Mouse (Mus musculus): ENCODE measurements around the gene Carmil3. TPM values are rescaled to one million over a fixed set of nuclear protein-coding genes. Genes with fewer than 3 reads are reported as not detected.
A peak's percentile ranks its signal among the peaks of the same experiment; 100 is the strongest.

Carmil3 gene
- total RNA-seq, 2 experiments from 2014 or later = 48.6 to 55.8 TPM

DNA sequence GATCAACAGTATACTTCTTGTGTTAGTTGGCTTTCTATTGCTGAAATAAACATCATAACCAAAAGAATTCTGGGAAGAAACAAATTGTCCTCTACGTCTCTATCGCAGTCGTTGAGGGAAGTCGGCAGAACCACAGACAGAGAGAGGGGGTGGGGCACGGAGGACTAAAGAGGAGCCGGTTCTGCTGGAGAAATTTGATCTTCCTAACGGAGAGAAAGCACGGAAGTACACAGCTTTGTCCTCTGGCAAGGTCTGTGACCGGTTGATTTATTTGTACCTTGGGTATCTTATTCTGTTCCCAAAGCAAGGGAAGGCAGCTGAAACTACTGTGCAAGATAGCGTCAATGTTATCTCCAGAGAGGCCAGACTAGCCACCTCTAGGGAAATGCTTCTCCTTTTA, 19.6 kb upstream of the Carmil3 start:
- no peak for DNase-seq (ENCODE audit: extremely low spot score in 1 of 2, low spot score in 2 of 2)
- no peak for TF ChIP-seq CTCF (IDR thresholded peaks at IDR 0.05)
- intact Hi-C loops (cut with DNase I) = no loop called here

DNA sequence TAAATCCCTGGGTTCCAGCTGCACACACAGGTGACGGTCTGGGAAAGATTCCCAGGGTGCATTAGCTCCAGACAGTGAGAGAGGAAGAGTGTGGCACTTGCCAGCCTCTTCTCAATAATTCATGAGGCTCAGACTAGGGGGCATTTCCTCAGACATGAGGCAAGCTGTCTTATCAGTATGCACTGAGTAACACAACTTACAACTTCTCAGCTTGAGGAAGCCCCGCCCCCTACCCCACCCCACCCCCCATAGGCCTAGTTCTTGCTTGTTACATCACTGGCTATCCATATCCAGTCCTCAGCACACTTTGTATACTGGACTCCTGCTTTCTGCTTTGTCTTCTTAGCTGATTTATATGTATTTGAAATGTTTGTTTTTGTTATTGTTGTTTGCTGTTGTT, 14.8 kb upstream of the Carmil3 start:
- no peak for DNase-seq (ENCODE audit: extremely low spot score in 1 of 2, low spot score in 2 of 2)
- intact Hi-C loops (cut with DNase I) = no loop called here
- Histone ChIP-seq H3K27ac (no peak overlapping the region), H3K4me3 (no peak overlapping the region)
- TF ChIP-seq CTCF (IDR thresholded peaks at IDR 0.05) = no peak

More for the DNA sequence above, 19.6 kb upstream of the Carmil3 start:
- Histone ChIP-seq H3K4me3 (no peak overlapping the region), H3K27ac (no peak overlapping the region)

DNA sequence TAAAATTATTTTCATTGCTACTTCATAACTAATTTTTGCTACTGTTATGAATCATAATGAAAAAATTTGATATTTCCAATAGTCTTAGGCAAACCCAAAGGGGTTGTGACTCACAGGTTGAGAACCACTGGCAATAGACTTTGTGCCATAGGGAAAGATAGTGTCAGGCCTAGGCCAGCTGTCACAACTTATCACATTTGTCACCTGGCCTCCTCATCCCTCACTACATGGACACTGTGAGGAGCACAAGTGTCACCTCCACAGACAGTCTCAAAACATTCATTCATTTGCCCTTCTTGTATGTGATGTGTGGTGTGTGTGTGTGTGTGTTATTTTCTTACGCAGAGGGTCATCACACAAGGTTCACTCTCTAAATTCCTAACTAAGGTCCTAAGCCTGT, 13.0 kb upstream of the Carmil3 start:
- no peak for DNase-seq (ENCODE audit: extremely low spot score in 1 of 2, low spot score in 2 of 2)
- intact Hi-C loops (cut with DNase I) = no loop called here
- no peak overlapping the region for H3K27ac ChIP-seq
- no peak overlapping the region for H3K4me3 ChIP-seq
- no peak for TF ChIP-seq CTCF (IDR thresholded peaks at IDR 0.05)

DNA sequence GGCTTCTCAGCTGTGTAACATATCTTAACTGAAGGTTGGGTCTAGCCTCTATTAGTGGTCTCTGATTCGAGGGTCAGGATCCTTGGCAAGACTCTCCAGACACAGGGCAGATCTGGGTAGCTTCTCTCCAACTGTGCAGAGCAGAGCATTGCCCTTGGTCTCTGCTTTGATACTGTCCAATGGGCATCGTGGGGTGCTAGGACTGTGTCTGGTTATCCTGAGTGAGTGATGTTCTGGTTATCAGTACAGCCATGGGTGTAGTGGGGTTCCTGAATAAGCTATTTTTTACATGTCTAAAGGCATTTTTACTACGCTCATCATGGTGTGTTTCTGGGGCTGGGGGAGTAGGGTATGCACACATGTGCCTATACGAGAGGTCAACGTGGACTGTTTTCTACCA, 12.6 kb upstream of the Carmil3 start:
- Histone ChIP-seq H3K4me3 (no peak overlapping the region), H3K27ac (no peak overlapping the region)
- no peak for TF ChIP-seq CTCF (IDR thresholded peaks at IDR 0.05)
- no peak for DNase-seq (ENCODE audit: extremely low spot score in 1 of 2, low spot score in 2 of 2)
- intact Hi-C loops (cut with DNase I) = no loop called here

DNA sequence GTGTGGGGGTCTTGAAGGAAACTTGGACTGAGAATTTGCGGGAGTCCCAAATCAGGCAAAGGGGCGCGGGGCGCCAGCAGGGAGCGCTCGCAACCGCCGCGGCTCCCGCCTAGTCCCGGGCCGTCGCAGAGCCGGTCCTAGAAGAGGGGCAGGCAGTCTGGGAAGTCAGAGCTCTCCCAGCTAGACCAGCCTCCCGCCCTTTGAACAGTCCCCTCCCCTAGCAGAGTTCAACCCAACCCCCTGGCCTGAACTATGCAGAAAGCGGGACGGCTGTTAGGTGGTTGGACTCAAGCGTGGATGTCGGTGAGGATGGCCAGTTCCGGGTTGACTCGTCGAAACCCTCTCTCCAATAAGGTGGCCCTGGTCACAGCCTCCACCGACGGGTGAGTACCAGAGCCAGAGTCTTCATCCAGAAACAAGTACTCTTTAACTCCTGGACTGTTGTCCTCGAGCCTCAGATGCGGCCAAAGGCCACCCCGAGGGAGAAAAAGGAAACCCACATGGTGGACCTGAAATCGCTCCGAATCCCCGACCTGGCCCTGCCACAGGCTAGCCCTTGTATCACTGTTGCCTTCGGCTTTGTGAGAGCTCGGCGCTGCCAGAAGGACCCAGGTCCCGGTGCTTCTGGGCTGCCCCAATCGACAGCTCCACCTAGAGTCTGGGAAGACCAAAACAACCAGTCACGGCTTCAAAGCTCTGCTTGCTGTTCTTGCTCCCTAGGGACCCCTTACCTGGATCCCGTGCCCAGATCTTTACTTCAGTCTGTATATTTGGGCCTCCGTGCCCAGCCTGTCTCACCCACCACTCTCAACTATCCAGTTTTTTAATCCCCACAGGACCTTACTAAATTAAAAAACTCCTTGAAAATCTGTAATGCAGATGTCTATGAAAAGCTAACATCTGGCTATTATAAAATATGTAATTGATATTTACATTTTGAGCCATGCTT, 11.5 kb upstream of the Carmil3 start, which contains the start of gene Dhrs4:
Dhrs4 (plus strand) TSS at position 108 of the 949 bp plus-strand sequence.
- intact Hi-C loops (cut with DNase I) = no loop called here
- H3K27ac ChIP-seq = peak within 1 kb of the TSS; percentile 75
- peak; percentile 82 for TF ChIP-seq CTCF (IDR thresholded peaks at IDR 0.05)

DNA sequence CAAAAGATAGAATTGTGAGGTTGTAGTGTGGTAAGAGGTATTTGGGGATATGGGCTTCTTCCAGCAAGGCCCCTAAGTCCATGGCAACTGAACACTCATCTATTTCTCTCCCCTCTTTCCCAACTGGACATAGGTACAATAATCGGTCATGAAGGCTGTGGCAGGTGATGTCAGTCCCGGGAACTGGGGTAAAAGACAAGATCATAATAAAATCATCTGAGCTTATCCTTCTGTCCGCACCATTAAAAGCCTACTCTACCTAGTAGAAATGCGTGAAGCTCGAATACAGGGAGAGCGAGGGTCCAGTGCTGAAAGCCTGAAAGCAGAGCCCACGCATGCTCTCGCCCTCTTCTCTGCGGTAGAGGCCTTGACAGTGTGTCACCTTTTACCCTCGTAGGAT, 10.8 kb upstream of the Carmil3 start:
- H3K27ac ChIP-seq = no peak overlapping the region
- TF ChIP-seq CTCF (IDR thresholded peaks at IDR 0.05) = no peak
- intact Hi-C loops (cut with DNase I) = no loop called here
- no peak for DNase-seq (ENCODE audit: extremely low spot score in 1 of 2, low spot score in 2 of 2)
- no peak overlapping the region for H3K4me3 ChIP-seq

More for the DNA sequence above, 11.5 kb upstream of the Carmil3 start, which contains the start of gene Dhrs4:
- peak within 1 kb of the TSS; percentile 80 for H3K4me3 ChIP-seq
- peak; percentile 74 to 75 for DNase-seq (ENCODE audit: extremely low spot score in 1 of 2, low spot score in 2 of 2)

DNA sequence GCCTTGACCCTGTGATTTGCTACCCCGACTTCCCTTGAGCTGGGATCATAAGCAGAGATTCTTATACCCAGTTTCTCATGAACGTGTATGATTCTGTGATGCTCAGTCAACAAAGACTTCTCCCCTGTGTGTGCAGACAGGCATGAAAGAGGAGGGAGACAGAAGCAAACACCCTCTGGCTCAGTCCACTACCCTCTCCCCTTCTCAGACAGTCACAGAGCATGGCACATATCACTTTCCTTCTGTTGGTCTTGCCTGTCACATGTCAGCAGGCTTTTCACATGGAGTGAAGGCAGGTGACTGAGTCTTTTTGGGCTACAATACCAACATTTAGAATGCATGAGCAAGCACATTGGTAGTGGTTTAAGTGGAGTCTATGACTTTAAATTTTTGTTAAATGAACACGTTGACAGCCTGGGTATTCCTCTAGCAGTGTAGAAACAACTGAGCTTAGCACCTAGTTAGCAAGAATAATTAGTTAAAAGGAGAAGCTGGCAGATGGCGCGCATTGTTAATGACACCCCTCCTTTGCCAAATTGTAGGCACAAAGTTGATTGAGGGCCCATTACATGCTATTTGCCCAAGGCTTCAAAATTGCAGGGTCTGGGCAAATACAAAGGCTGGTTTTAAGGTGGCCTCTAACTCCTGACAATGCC, 5.9 kb upstream of the Carmil3 start:
- intact Hi-C loops (cut with DNase I) = no loop called here
- Histone ChIP-seq H3K4me3 (no peak overlapping the region), H3K27ac (no peak overlapping the region)
- TF ChIP-seq CTCF (IDR thresholded peaks at IDR 0.05) = no peak
- no peak for DNase-seq (ENCODE audit: extremely low spot score in 1 of 2, low spot score in 2 of 2)

DNA sequence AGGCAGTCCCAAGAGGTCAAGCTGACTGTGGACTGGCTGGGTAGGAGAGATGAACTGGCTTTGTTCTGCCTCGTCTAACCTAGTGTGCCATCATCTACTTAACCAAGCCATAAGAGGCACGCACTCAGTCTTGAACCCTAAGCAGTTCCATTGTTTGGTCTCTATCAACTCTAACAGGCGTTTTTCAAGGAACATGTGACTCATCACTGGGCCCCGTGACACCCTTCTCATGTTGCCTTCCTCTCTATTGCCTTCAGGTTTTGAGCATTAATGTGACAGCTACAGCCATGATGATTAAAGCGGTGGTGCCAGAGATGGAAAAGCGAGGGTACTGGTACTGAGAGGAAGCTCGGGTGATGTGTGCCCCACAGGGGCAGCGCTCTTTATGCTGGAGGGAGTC, 3.6 kb upstream of the Carmil3 start:
- no peak for TF ChIP-seq CTCF (IDR thresholded peaks at IDR 0.05)
- intact Hi-C loops (cut with DNase I) = no loop called here
- Histone ChIP-seq H3K27ac (no peak overlapping the region), H3K4me3 (no peak overlapping the region)
- DNase-seq (ENCODE audit: extremely low spot score in 1 of 2, low spot score in 2 of 2) = no peak

DNA sequence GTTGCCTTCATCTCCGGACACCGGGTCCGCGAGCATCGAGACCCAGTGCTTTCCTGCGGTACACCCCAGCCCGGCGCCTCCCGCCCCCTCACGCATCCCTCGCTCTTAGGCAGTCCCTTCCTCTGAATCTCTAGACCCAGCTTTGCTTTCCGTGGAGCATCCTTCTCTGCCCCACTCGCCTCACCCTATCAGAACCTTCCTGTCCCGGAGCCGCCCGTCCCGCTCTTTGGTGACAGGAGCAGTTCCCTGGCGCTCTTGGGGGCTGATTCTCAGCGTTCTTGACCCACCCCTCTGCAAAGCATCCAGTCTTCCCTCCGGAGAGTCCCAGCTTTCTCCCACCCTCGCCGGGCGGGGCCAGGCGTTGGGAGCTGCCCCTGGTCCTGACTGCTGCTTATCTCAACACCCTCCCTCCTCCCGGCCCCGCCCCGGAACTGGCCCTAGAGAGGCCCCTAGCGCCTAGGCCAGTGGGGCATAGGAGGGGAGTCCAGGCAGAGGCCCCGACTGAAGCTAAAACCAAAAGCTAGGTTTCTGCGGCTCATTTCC, 911 bp downstream of the Carmil3 start:
- peak; percentile 63 to 65 for DNase-seq (ENCODE audit: extremely low spot score in 1 of 2, low spot score in 2 of 2)

DNA sequence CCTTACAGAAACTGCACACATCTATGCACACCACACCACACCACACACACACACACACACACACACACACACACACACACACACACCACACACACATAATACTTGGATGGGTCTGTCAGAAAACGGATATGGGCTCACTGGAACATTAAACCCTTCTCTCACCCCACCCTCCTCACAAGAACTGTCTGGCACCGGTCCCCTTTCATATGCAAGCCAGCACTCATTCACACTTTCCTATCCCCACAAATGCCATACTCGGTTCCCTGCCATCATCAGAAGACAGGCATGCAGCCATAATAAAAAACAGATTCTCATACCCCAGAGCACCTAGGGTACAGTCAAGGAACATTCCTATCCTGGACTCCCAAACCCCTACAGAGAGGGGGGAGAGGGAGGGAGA, 1.7 kb downstream of the Carmil3 start:
- Histone ChIP-seq H3K27ac (no peak overlapping the region), H3K4me3 (no peak overlapping the region)
- no peak for TF ChIP-seq CTCF (IDR thresholded peaks at IDR 0.05)
- no peak for DNase-seq (ENCODE audit: extremely low spot score in 1 of 2, low spot score in 2 of 2)
- intact Hi-C loops (cut with DNase I) = no loop called here

More for the DNA sequence above, 911 bp downstream of the Carmil3 start:
- Histone ChIP-seq H3K27ac (peak overlapping the region; percentile 81), H3K4me3 (peak overlapping the region; percentile 92)
- TF ChIP-seq CTCF (IDR thresholded peaks at IDR 0.05) = no peak
- intact Hi-C loops (cut with DNase I) = no loop called here

DNA sequence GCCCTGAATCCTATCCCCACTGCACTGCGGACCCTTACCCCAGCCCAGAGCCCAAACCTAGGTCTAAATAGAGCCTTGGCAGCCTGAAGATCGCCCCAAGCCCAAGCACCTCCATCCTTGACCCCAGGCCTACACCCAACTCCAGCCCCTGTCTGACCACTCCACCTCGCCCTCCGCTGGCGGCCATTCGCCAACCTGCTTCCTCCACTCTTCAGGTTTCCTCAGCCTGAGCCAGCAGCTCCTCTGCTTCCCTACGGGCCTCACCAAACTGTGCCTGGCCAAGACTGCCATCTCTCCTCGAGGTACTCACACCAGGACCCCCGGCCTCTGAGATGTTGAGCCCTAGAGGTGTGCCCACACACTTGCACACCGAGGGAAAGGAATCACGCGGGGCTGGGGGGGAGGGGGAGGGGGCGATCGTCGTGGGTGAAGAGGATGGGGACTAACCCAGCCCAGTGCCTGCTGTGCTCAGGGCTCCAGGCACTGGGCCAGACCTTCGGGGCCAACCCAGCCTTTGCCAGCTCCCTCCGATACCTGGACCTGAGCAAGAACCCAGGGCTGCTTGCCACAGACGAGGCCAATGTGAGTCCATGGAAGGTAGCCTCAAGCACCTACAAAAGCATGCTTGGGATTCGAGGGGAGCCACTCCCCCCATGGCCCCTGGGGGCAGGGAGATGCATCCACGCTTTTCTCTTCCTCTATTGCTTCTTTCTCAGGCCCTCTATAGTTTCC, 5.2 kb downstream of the Carmil3 start:
- no peak for DNase-seq (ENCODE audit: extremely low spot score in 1 of 2, low spot score in 2 of 2)
- no peak overlapping the region for H3K4me3 ChIP-seq
- intact Hi-C loops (cut with DNase I) = loop anchor here (2.0 kb wide), 1 partner anchor 33 kb away; no protein-coding TSS in a partner anchor
- H3K27ac ChIP-seq = no peak overlapping the region
- TF ChIP-seq CTCF (IDR thresholded peaks at IDR 0.05) = no peak
